Mouse (Mus musculus) liver, embryonic 15.5 days (tissue): Measurements from ENCODE around the gene Rimbp2. TPM values are rescaled to one million over a fixed set of nuclear protein-coding genes. Genes with fewer than 3 reads are reported as not detected.

Source experiments
- ATAC-seq: fragments of 200-750 bp; cut with Nextera tagmentation; 2 replicates; pipeline ENCODE4 v1.8.0; 2017; ENCODE audit warnings: moderate number of reproducible peaks, mild to moderate bottlenecking, moderate library complexity; ENCODE audit not compliant: insufficient read depth
- H3K27ac ChIP-seq: fragments of 300-500 bp; sonication (generic); replicated peaks from 2 replicates; pipeline ENCODE4 v1.5.1; 2015; ENCODE audit warnings: mild to moderate bottlenecking, inconsistent platforms
- H3K27me3 ChIP-seq: fragments of 300-500 bp; sonication (generic); 2 replicates; pipeline ENCODE4 v1.6.1; 2015; ENCODE audit warnings: mild to moderate bottlenecking, inconsistent platforms
- H3K36me3 ChIP-seq: fragments of 300-500 bp; sonication (generic); replicated peaks from 2 replicates; pipeline ENCODE4 v1.6.1; 2015; ENCODE audit warnings: moderate library complexity, mild to moderate bottlenecking, inconsistent platforms
- H3K4me1 ChIP-seq: fragments of 300-500 bp; sonication (generic); replicated peaks from 2 replicates; pipeline ENCODE4 v1.6.1; 2015; ENCODE audit warnings: inconsistent platforms
- H3K4me2 ChIP-seq: fragments of 300-500 bp; sonication (generic); 2 replicates; pipeline ENCODE4 v1.6.1; 2015; ENCODE audit warnings: moderate library complexity, mild to moderate bottlenecking, inconsistent platforms
- H3K4me3 ChIP-seq: fragments of 300-500 bp; sonication (generic); replicated peaks from 2 replicates; pipeline ENCODE4 v1.5.1; 2015; ENCODE audit warnings: mild to moderate bottlenecking, inconsistent platforms
- H3K9ac ChIP-seq: fragments of 300-500 bp; sonication (generic); 2 replicates; pipeline ENCODE4 v1.6.1; 2015; ENCODE audit warnings: moderate library complexity, mild to moderate bottlenecking, inconsistent platforms
- H3K9me3 ChIP-seq: fragments of 300-500 bp; sonication (generic); replicated peaks from 2 replicates; pipeline ENCODE4 v1.6.1; 2016; ENCODE audit warnings: inconsistent platforms
- WGBS: fragments of 180-500 bp; shearing (Covaris S2); methylation state at CpG from one replicate; pipeline ENCODE4 v1.1.7; 2015; ENCODE audit warnings: mixed read lengths; ENCODE audit not compliant: insufficient replicate concordance; 5-methylcytosine and 5-hydroxymethylcytosine counted together
- polyA plus RNA-seq: library from polyadenylated mRNA; unstranded; fragments of >200 nt; fragmentation: Nextera tagmentation; extraction: Ambion mirVana; gene quantifications from 2 replicates; pipeline ENCODE4 v1.2.1, GENCODE M21; 2015

The Rimbp2 gene
- polyA plus RNA-seq, 1 experiment from 2014 or later, result not detected

- Histone ChIP-seq H3K27ac (no peak overlapping the region), H3K9me3 (no peaks in the 10 kb centered on the region), H3K4me2 (no peak overlapping the region), H3K4me1 (no peaks in the 10 kb centered on the region), H3K4me3 (no peak overlapping the region), H3K9ac (no peak overlapping the region), H3K27me3 (no peaks in the 10 kb centered on the region), H3K36me3 (no peaks in the 10 kb centered on the region)
- ATAC-seq, result no peak
- WGBS, result 61% methylated on average over 5 of the region's 5 CpGs
Observed at GRCm38 (mm10) chr5:128884320-128884719, 69.0 kb downstream of the Rimbp2 start.

- 23% methylated on average over 3 of the region's 3 CpGs for WGBS
- no peak overlapping the region for H3K4me2 ChIP-seq
- no peak for ATAC-seq
Observed at GRCm38 (mm10) chr5:128879092-128879491, 74.2 kb downstream of the Rimbp2 start.

GRCm38 (mm10) chr5:128877425-128878035, 75.8 kb downstream of the Rimbp2 start:
- no peak overlapping the region for H3K9ac ChIP-seq
- no peak for ATAC-seq
- H3K9me3 ChIP-seq, result no peaks in the 10 kb centered on the region
- H3K27ac ChIP-seq, result no peak overlapping the region
- no peaks in the 10 kb centered on the region for H3K27me3 ChIP-seq
- no peaks in the 10 kb centered on the region for H3K36me3 ChIP-seq
- H3K4me1 ChIP-seq, result no peaks in the 10 kb centered on the region
- H3K4me2 ChIP-seq, result no peak overlapping the region
- H3K4me3 ChIP-seq, result no peak overlapping the region
- 8% methylated on average over 16 of the region's 16 CpGs for WGBS

More at GRCm38 (mm10) chr5:128879092-128879491, 74.2 kb downstream of the Rimbp2 start:
- no peak overlapping the region for H3K4me3 ChIP-seq
- no peaks in the 10 kb centered on the region for H3K9me3 ChIP-seq
- H3K4me1 ChIP-seq, result no peaks in the 10 kb centered on the region
- no peaks in the 10 kb centered on the region for H3K36me3 ChIP-seq
- H3K27me3 ChIP-seq, result no peaks in the 10 kb centered on the region
- H3K27ac ChIP-seq, result no peak overlapping the region
- H3K9ac ChIP-seq, result no peak overlapping the region

- H3K27ac ChIP-seq, result no peak overlapping the region
- 42% methylated on average over 3 of the region's 3 CpGs for WGBS
Observed at GRCm38 (mm10) chr5:128871706-128872105, 81.6 kb downstream of the Rimbp2 start.

GRCm38 (mm10) chr5:128866811-128867210, 86.5 kb downstream of the Rimbp2 start:
- Histone ChIP-seq H3K9ac (no peak overlapping the region), H3K9me3 (no peaks in the 10 kb centered on the region), H3K36me3 (no peaks in the 10 kb centered on the region), H3K27me3 (no peaks in the 10 kb centered on the region), H3K4me3 (no peak overlapping the region), H3K4me2 (no peak overlapping the region), H3K27ac (no peak overlapping the region), H3K4me1 (no peaks in the 10 kb centered on the region)
- ATAC-seq, result no peak
- 60% methylated on average over 5 of the region's 5 CpGs for WGBS

More at GRCm38 (mm10) chr5:128871706-128872105, 81.6 kb downstream of the Rimbp2 start:
- ATAC-seq, result no peak
- Histone ChIP-seq H3K9ac (no peak overlapping the region), H3K27me3 (no peaks in the 10 kb centered on the region), H3K4me1 (no peaks in the 10 kb centered on the region), H3K4me3 (no peak overlapping the region), H3K36me3 (no peaks in the 10 kb centered on the region), H3K4me2 (no peak overlapping the region), H3K9me3 (no peaks in the 10 kb centered on the region)

GRCm38 (mm10) chr5:128866291-128866690, 87.0 kb downstream of the Rimbp2 start:
- no peak overlapping the region for H3K9ac ChIP-seq
- H3K27me3 ChIP-seq, result no peaks in the 10 kb centered on the region
- no peak for ATAC-seq

GRCm38 (mm10) chr5:128863497-128863896, 89.8 kb downstream of the Rimbp2 start:
- 28% methylated on average over 6 of the region's 6 CpGs for WGBS
- ATAC-seq, result no peak
- no peak overlapping the region for H3K9ac ChIP-seq
- no peak overlapping the region for H3K4me3 ChIP-seq
- H3K4me2 ChIP-seq, result no peak overlapping the region
- H3K4me1 ChIP-seq, result no peaks in the 10 kb centered on the region
- no peaks in the 10 kb centered on the region for H3K9me3 ChIP-seq
- H3K36me3 ChIP-seq, result no peaks in the 10 kb centered on the region
- H3K27ac ChIP-seq, result no peak overlapping the region
- no peaks in the 10 kb centered on the region for H3K27me3 ChIP-seq

More at GRCm38 (mm10) chr5:128866291-128866690, 87.0 kb downstream of the Rimbp2 start:
- 46% methylated on average over 5 of the region's 5 CpGs for WGBS
- Histone ChIP-seq H3K4me3 (no peak overlapping the region), H3K4me1 (no peaks in the 10 kb centered on the region), H3K27ac (no peak overlapping the region), H3K4me2 (no peak overlapping the region), H3K36me3 (no peaks in the 10 kb centered on the region), H3K9me3 (no peaks in the 10 kb centered on the region)

- no peak overlapping the region for H3K27ac ChIP-seq
- H3K4me3 ChIP-seq, result no peak overlapping the region
- ATAC-seq, result no peak
- no peaks in the 10 kb centered on the region for H3K4me1 ChIP-seq
- no peaks in the 10 kb centered on the region for H3K36me3 ChIP-seq
- no peaks in the 10 kb centered on the region for H3K9me3 ChIP-seq
- no peak overlapping the region for H3K4me2 ChIP-seq
- H3K27me3 ChIP-seq, result no peaks in the 10 kb centered on the region
- no peak overlapping the region for H3K9ac ChIP-seq
- 71% methylated on average over 3 of the region's 3 CpGs for WGBS
Observed at GRCm38 (mm10) chr5:128860907-128861306, 92.4 kb downstream of the Rimbp2 start.

GRCm38 (mm10) chr5:128852791-128853190, 100.5 kb downstream of the Rimbp2 start:
- H3K4me1 ChIP-seq, result no peaks in the 10 kb centered on the region
- H3K27me3 ChIP-seq, result no peaks in the 10 kb centered on the region
- H3K9me3 ChIP-seq, result no peaks in the 10 kb centered on the region
- no peak overlapping the region for H3K4me3 ChIP-seq
- WGBS, result 49% methylated on average over 6 of the region's 6 CpGs
- no peak overlapping the region for H3K27ac ChIP-seq
- no peak for ATAC-seq
- no peak overlapping the region for H3K4me2 ChIP-seq
- H3K9ac ChIP-seq, result no peak overlapping the region
- no peaks in the 10 kb centered on the region for H3K36me3 ChIP-seq

- Histone ChIP-seq H3K27ac (no peak overlapping the region), H3K4me2 (no peak overlapping the region), H3K27me3 (no peaks in the 10 kb centered on the region), H3K9me3 (0 out of 2 replicates have a peak, but pooled peaks cover 5% of the 10 kb centered on the region), H3K4me3 (no peak overlapping the region), H3K36me3 (no peaks in the 10 kb centered on the region), H3K4me1 (no peaks in the 10 kb centered on the region), H3K9ac (no peak overlapping the region)
- ATAC-seq, result no peak
- whole genome bisulfite sequencing, result 52% methylated on average over 8 of the region's 8 CpGs
Observed at GRCm38 (mm10) chr5:128847806-128848205, 105.5 kb downstream of the Rimbp2 start.

GRCm38 (mm10) chr5:128846433-128847040, 106.7 kb downstream of the Rimbp2 start:
- Histone ChIP-seq H3K36me3 (no peaks in the 10 kb centered on the region), H3K4me3 (no peak overlapping the region), H3K9ac (no peak overlapping the region), H3K27me3 (no peaks in the 10 kb centered on the region), H3K4me1 (no peaks in the 10 kb centered on the region), H3K9me3 (0 out of 2 replicates have a peak, but pooled peaks cover 5% of the 10 kb centered on the region), H3K27ac (no peak overlapping the region), H3K4me2 (no peak overlapping the region)
- 74% methylated on average over 12 of the region's 12 CpGs for WGBS
- ATAC-seq, result no peak
